Mouse (Mus musculus) c-Kit-positive CD71-positive TER-119-negative erythroid progenitor cells, embryonic 14.5 days (primary cell): ENCODE data around the gene Rnf213.

Source experiments
- DNase-seq: peaks from one replicate; pipeline ENCODE4 v3.0.0-alpha.2; 2013; ENCODE audit warnings: low read depth

The Rnf213 gene

GRCm38 (mm10) chr11:119390271-119391231 lies 2.3 kb upstream of the Rnf213 start:
- DNase-seq, result no peak

- DNase-seq, result peak; percentile 42
Measured at GRCm38 (mm10) chr11:119391386-119392000, 1.4 kb upstream of the Rnf213 start.

- peak; percentile 63 for DNase-seq
Measured at GRCm38 (mm10) chr11:119392001-119392614, 792 bp upstream of the Rnf213 start.

GRCm38 (mm10) chr11:119393483-119393804 lies 544 bp downstream of the Rnf213 start:
- DNase-seq, result no peak

GRCm38 (mm10) chr11:119394210-119394609 lies 1.3 kb downstream of the Rnf213 start:
- no peak for DNase-seq

- DNase-seq, result no peak
Measured at GRCm38 (mm10) chr11:119395394-119395793, 2.5 kb downstream of the Rnf213 start.

- DNase-seq, result no peak
Measured at GRCm38 (mm10) chr11:119395931-119396330, 3.0 kb downstream of the Rnf213 start.

GRCm38 (mm10) chr11:119396461-119396860 lies 3.6 kb downstream of the Rnf213 start:
- no peak for DNase-seq

- DNase-seq, result no peak
Measured at GRCm38 (mm10) chr11:119402501-119403160, 9.7 kb downstream of the Rnf213 start.

- peak; percentile 65 for DNase-seq
Measured at GRCm38 (mm10) chr11:119404627-119405026, 11.7 kb downstream of the Rnf213 start.

GRCm38 (mm10) chr11:119407381-119407780 lies 14.5 kb downstream of the Rnf213 start:
- DNase-seq, result no peak

GRCm38 (mm10) chr11:119407977-119408376 lies 15.1 kb downstream of the Rnf213 start:
- DNase-seq, result no peak

GRCm38 (mm10) chr11:119419327-119420118 lies 26.6 kb downstream of the Rnf213 start:
- DNase-seq, result no peak

- no peak for DNase-seq
Measured at GRCm38 (mm10) chr11:119420426-119420825, 27.5 kb downstream of the Rnf213 start.

GRCm38 (mm10) chr11:119427431-119427830 lies 34.5 kb downstream of the Rnf213 start:
- no peak for DNase-seq

- DNase-seq, result no peak
Measured at GRCm38 (mm10) chr11:119427986-119428385, 35.1 kb downstream of the Rnf213 start.

GRCm38 (mm10) chr11:119428649-119429136 lies 35.8 kb downstream of the Rnf213 start:
- peak; percentile 49 for DNase-seq

- no peak for DNase-seq
Measured at GRCm38 (mm10) chr11:119431516-119431915, 38.6 kb downstream of the Rnf213 start.

GRCm38 (mm10) chr11:119432706-119433105 lies 39.8 kb downstream of the Rnf213 start:
- peak; percentile 58 for DNase-seq

GRCm38 (mm10) chr11:119434316-119434715 lies 41.4 kb downstream of the Rnf213 start:
- DNase-seq, result no peak
